Mouse (Mus musculus): ENCODE results near the gene Nfkbil1. TPM values are rescaled to one million over a fixed set of nuclear protein-coding genes. Genes with fewer than 3 reads are reported as not detected.

Gene Nfkbil1
- polyA plus RNA-seq, 1 experiment from 2014 or later: 3.8 TPM

GRCm38 (mm10) chr17:35257378-35257777 is 21.8 kb upstream of the Nfkbil1 start:
- ATAC-seq (ENCODE audit: low FRiP score, low TSS enrichment): no peak
- Histone ChIP-seq H3K4me2 (ENCODE audit: low read length) (no peak overlapping the region), H3K4me3 (replicated peaks; ENCODE audit: low read depth, low read length) (no peak overlapping the region), H3K9ac (replicated peaks; ENCODE audit: low read length) (no peak overlapping the region), H3K27ac (replicated peaks; ENCODE audit: low read depth, low read length) (no peak overlapping the region), H3K9me3 (ENCODE audit: control insufficient read depth, low read length) (no peaks in the 10 kb centered on the region), H3K4me1 (ENCODE audit: control insufficient read depth, insufficient read depth, low read length) (no peaks in the 10 kb centered on the region), H3K27me3 (ENCODE audit: control insufficient read depth, insufficient read depth, low read length) (no peaks in the 10 kb centered on the region), H3K36me3 (ENCODE audit: control insufficient read depth, insufficient read depth, low read length) (peaks cover 19% of the 10 kb centered on the region)
- DNase-seq: no peak
- 82% methylated on average over 1 of the region's 1 CpGs for WGBS

- Histone ChIP-seq H3K9ac (replicated peaks; ENCODE audit: low read length) (no peak overlapping the region), H3K36me3 (ENCODE audit: control insufficient read depth, insufficient read depth, low read length) (peaks cover 36% of the 10 kb centered on the region), H3K27ac (replicated peaks; ENCODE audit: low read depth, low read length) (no peak overlapping the region), H3K9me3 (ENCODE audit: control insufficient read depth, low read length) (no peaks in the 10 kb centered on the region), H3K4me2 (ENCODE audit: low read length) (no peak overlapping the region), H3K27me3 (ENCODE audit: control insufficient read depth, insufficient read depth, low read length) (no peaks in the 10 kb centered on the region), H3K4me3 (replicated peaks; ENCODE audit: low read depth, low read length) (no peak overlapping the region), H3K4me1 (ENCODE audit: control insufficient read depth, insufficient read depth, low read length) (no peaks in the 10 kb centered on the region)
- DNase-seq (no peak), ATAC-seq (ENCODE audit: low FRiP score, low TSS enrichment) (no peak)
- 68% methylated on average over 4 of the region's 4 CpGs for WGBS
These were observed 20.1 kb upstream of the Nfkbil1 start for GRCm38 (mm10) chr17:35255704-35256103.

- DNase-seq: no peak
- H3K4me2 ChIP-seq (ENCODE audit: low read length): no peak overlapping the region
- ATAC-seq (ENCODE audit: low FRiP score, low TSS enrichment): no peak
- H3K27me3 ChIP-seq (ENCODE audit: control insufficient read depth, insufficient read depth, low read length): no peaks in the 10 kb centered on the region
- no peak overlapping the region for H3K4me3 ChIP-seq (replicated peaks; ENCODE audit: low read depth, low read length)
- H3K4me1 ChIP-seq (ENCODE audit: control insufficient read depth, insufficient read depth, low read length): no peaks in the 10 kb centered on the region
- H3K9me3 ChIP-seq (ENCODE audit: control insufficient read depth, low read length): no peaks in the 10 kb centered on the region
- no peak overlapping the region for H3K9ac ChIP-seq (replicated peaks; ENCODE audit: low read length)
- H3K27ac ChIP-seq (replicated peaks; ENCODE audit: low read depth, low read length): no peak overlapping the region
- H3K36me3 ChIP-seq (ENCODE audit: control insufficient read depth, insufficient read depth, low read length): peaks cover 40% of the 10 kb centered on the region
- 65% methylated on average over 3 of the region's 3 CpGs for WGBS
These were observed 19.7 kb upstream of the Nfkbil1 start for GRCm38 (mm10) chr17:35255301-35255700.

- Histone ChIP-seq H3K4me3 (replicated peaks; ENCODE audit: low read depth, low read length) (no peak overlapping the region), H3K4me2 (ENCODE audit: low read length) (no peak overlapping the region), H3K27me3 (ENCODE audit: control insufficient read depth, insufficient read depth, low read length) (no peaks in the 10 kb centered on the region), H3K27ac (replicated peaks; ENCODE audit: low read depth, low read length) (no peak overlapping the region), H3K36me3 (ENCODE audit: control insufficient read depth, insufficient read depth, low read length) (peaks cover 48% of the 10 kb centered on the region), H3K9me3 (ENCODE audit: control insufficient read depth, low read length) (no peaks in the 10 kb centered on the region), H3K9ac (replicated peaks; ENCODE audit: low read length) (no peak overlapping the region), H3K4me1 (ENCODE audit: control insufficient read depth, insufficient read depth, low read length) (no peaks in the 10 kb centered on the region)
- 58% methylated on average over 11 of the region's 11 CpGs for WGBS
- peak; percentile 73 for DNase-seq
- peak; percentile 21; the same call in 1 of the 2 replicates for ATAC-seq (ENCODE audit: low FRiP score, low TSS enrichment)
These were observed 18.9 kb upstream of the Nfkbil1 start for GRCm38 (mm10) chr17:35254241-35255098.

- no peak for ATAC-seq (ENCODE audit: low FRiP score, low TSS enrichment)
These were observed 17.9 kb upstream of the Nfkbil1 start for GRCm38 (mm10) chr17:35253293-35254093.

DNA sequence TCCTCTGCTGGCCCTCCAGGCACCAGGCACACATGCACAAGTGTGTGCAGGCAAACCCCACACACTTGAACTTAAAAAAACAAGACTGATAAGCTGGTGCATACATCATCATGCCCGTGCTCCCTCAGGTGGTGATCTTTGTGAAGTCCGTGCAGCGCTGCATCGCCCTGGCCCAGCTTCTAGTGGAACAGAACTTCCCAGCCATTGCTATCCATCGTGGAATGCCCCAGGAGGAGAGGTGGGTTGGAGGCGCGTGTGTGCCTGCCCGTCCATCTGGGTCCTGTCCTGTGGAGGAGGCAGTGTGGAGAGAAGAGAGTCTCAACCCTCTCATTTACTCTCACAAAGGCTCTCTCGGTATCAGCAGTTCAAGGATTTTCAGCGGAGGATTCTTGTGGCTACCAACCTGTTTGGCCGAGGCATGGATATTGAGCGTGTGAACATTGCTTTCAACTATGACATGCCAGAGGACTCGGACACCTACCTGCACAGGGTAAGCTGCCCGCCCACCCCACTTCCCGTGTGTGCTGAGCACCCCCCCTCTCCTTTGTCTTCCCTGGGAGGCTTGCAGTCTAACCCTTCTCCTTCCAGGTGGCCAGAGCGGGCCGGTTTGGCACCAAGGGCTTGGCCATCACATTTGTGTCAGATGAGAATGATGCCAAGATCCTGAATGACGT is 17.2 kb upstream of the Nfkbil1 start:
- H3K9ac ChIP-seq (replicated peaks; ENCODE audit: low read length): no peak overlapping the region
- no peak overlapping the region for H3K27ac ChIP-seq (replicated peaks; ENCODE audit: low read depth, low read length)
- no peak overlapping the region for H3K4me2 ChIP-seq (ENCODE audit: low read length)
- WGBS: 87% methylated on average over 18 of the region's 18 CpGs
- H3K9me3 ChIP-seq (ENCODE audit: control insufficient read depth, low read length): no peaks in the 10 kb centered on the region
- ATAC-seq (ENCODE audit: low FRiP score, low TSS enrichment) (no peak), DNase-seq (no peak)
- no peak overlapping the region for H3K4me3 ChIP-seq (replicated peaks; ENCODE audit: low read depth, low read length)
- H3K36me3 ChIP-seq (ENCODE audit: control insufficient read depth, insufficient read depth, low read length): peaks cover 66% of the 10 kb centered on the region
- H3K4me1 ChIP-seq (ENCODE audit: control insufficient read depth, insufficient read depth, low read length): no peaks in the 10 kb centered on the region
- H3K27me3 ChIP-seq (ENCODE audit: control insufficient read depth, insufficient read depth, low read length): no peaks in the 10 kb centered on the region

More at GRCm38 (mm10) chr17:35253293-35254093, 17.9 kb upstream of the Nfkbil1 start:
- H3K27ac ChIP-seq (replicated peaks; ENCODE audit: low read depth, low read length): no peak overlapping the region
- H3K4me1 ChIP-seq (ENCODE audit: control insufficient read depth, insufficient read depth, low read length): no peaks in the 10 kb centered on the region
- no peaks in the 10 kb centered on the region for H3K9me3 ChIP-seq (ENCODE audit: control insufficient read depth, low read length)
- H3K4me3 ChIP-seq (replicated peaks; ENCODE audit: low read depth, low read length): no peak overlapping the region
- H3K9ac ChIP-seq (replicated peaks; ENCODE audit: low read length): no peak overlapping the region
- WGBS: 90% methylated on average over 32 of the region's 32 CpGs
- no peaks in the 10 kb centered on the region for H3K27me3 ChIP-seq (ENCODE audit: control insufficient read depth, insufficient read depth, low read length)
- DNase-seq: no peak
- H3K36me3 ChIP-seq (ENCODE audit: control insufficient read depth, insufficient read depth, low read length): peaks cover 58% of the 10 kb centered on the region
- H3K4me2 ChIP-seq (ENCODE audit: low read length): no peak overlapping the region

DNA sequence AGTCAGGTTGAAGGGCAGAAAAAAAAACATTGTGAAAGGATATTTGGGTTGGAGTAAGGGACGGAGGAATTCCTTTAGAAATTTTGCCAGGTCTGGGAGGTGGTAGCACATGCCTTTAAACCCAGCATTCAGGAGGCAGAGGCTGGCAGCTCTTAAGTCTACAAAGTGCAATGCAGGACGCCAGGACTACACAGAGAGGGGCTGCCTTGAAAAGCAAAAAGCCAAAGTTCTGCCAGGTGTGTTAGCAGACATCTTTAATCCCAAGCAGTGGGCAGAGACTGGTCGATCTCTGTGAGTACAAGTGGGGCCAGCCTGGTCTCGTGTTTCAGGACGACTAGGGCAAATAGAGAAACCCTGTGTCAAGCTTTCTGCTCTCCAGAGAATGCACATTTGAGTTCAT is 16.4 kb upstream of the Nfkbil1 start:
- Histone ChIP-seq H3K4me2 (ENCODE audit: low read length) (no peak overlapping the region), H3K4me1 (ENCODE audit: control insufficient read depth, insufficient read depth, low read length) (no peaks in the 10 kb centered on the region), H3K9me3 (ENCODE audit: control insufficient read depth, low read length) (no peaks in the 10 kb centered on the region), H3K27ac (replicated peaks; ENCODE audit: low read depth, low read length) (no peak overlapping the region), H3K36me3 (ENCODE audit: control insufficient read depth, insufficient read depth, low read length) (peaks cover 73% of the 10 kb centered on the region), H3K27me3 (ENCODE audit: control insufficient read depth, insufficient read depth, low read length) (no peaks in the 10 kb centered on the region), H3K9ac (replicated peaks; ENCODE audit: low read length) (no peak overlapping the region), H3K4me3 (replicated peaks; ENCODE audit: low read depth, low read length) (no peak overlapping the region)
- no peak for DNase-seq
- ATAC-seq (ENCODE audit: low FRiP score, low TSS enrichment): no peak
- WGBS: 77% methylated on average over 5 of the region's 5 CpGs

- ATAC-seq (ENCODE audit: low FRiP score, low TSS enrichment) (no peak), DNase-seq (no peak)
- Histone ChIP-seq H3K9ac (replicated peaks; ENCODE audit: low read length) (no peak overlapping the region), H3K27me3 (ENCODE audit: control insufficient read depth, insufficient read depth, low read length) (no peaks in the 10 kb centered on the region), H3K27ac (replicated peaks; ENCODE audit: low read depth, low read length) (no peak overlapping the region), H3K36me3 (ENCODE audit: control insufficient read depth, insufficient read depth, low read length) (peaks cover 81% of the 10 kb centered on the region), H3K4me2 (ENCODE audit: low read length) (no peak overlapping the region), H3K4me3 (replicated peaks; ENCODE audit: low read depth, low read length) (no peak overlapping the region), H3K4me1 (ENCODE audit: control insufficient read depth, insufficient read depth, low read length) (no peaks in the 10 kb centered on the region), H3K9me3 (ENCODE audit: control insufficient read depth, low read length) (no peaks in the 10 kb centered on the region)
- WGBS: 86% methylated on average over 15 of the region's 15 CpGs
These were observed 15.6 kb upstream of the Nfkbil1 start for GRCm38 (mm10) chr17:35251162-35251719.

Data from midbrain, embryonic 14.5 days (tissue).